Mouse (Mus musculus): ENCODE data around the gene Dhtkd1.

DNA sequence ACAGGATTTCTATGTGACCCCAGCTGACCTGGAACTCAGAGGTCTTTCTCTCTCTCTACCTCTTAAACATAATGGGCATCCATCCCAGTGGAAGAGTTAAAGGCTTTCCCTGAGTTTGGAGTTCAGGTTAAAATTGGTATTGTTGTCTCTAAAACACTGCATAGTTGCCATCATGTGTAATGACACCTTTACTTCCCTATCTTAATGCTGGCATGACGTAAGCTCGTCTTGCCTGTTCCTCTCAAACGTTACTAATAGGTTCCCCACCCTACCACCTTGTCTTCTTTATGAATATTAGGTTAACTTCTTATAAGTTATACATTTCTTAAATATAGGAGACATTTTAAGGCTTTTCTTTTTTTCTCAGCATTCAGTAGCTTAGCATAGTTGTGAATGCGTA lies 34.9 kb upstream of the Dhtkd1 start:
- no peak for TF ChIP-seq CTCF (IDR thresholded peaks at IDR 0.05; ENCODE audit: borderline replicate concordance, insufficient read depth, low read length)
- no peak for TF ChIP-seq POLR2A (IDR thresholded peaks at IDR 0.05; ENCODE audit: low read depth, low read length)
